Mouse (Mus musculus) embryonic facial prominence, embryonic 11.5 days (tissue): Measurements from ENCODE around the gene Pipox. TPM values are rescaled to one million over a fixed set of nuclear protein-coding genes. Genes with fewer than 3 reads are reported as not detected.

Experiments
- ATAC-seq: fragments of 200-750 bp; cut with Nextera tagmentation; replicated peaks from 2 replicates; pipeline ENCODE4 v1.8.0; 2017; ENCODE audit warnings: low read depth; ENCODE audit not compliant: insufficient number of reproducible peaks, low FRiP score, low TSS enrichment
- DNase-seq: peaks from one replicate; pipeline ENCODE4 v3.0.0-alpha.2; 2015; ENCODE audit warnings: low spot score
- H3K27ac ChIP-seq: fragments of 300-500 bp; sonication (generic); replicated peaks from 2 replicates; pipeline ENCODE4 v1.5.1; 2014; ENCODE audit warnings: mild to moderate bottlenecking, low read depth, low read length, control low read depth
- H3K27me3 ChIP-seq: fragments of 300-500 bp; sonication (generic); 2 replicates; pipeline ENCODE4 v1.6.1; 2014; ENCODE audit warnings: mild to moderate bottlenecking, low read length, moderate library complexity, mixed read lengths; ENCODE audit not compliant: control insufficient read depth, insufficient read depth
- H3K36me3 ChIP-seq: fragments of 300-500 bp; sonication (generic); replicated peaks from 2 replicates; pipeline ENCODE4 v1.6.1; 2014; ENCODE audit warnings: low read depth, mild to moderate bottlenecking, low read length, moderate library complexity, mixed read lengths; ENCODE audit not compliant: control insufficient read depth, insufficient read depth
- H3K4me1 ChIP-seq: fragments of 300-500 bp; sonication (generic); 2 replicates; pipeline ENCODE4 v1.6.1; 2014; ENCODE audit warnings: low read length, mixed read lengths; ENCODE audit not compliant: control insufficient read depth, insufficient read depth
- H3K4me2 ChIP-seq: fragments of 300-500 bp; sonication (generic); 2 replicates; pipeline ENCODE4 v1.6.1; 2014; ENCODE audit warnings: low read depth, mild to moderate bottlenecking, control low read depth, low read length, moderate library complexity
- H3K4me3 ChIP-seq: fragments of 300-500 bp; sonication (generic); 2 replicates; pipeline ENCODE4 v1.5.1; 2014; ENCODE audit warnings: low read depth, low read length, control low read depth
- H3K9ac ChIP-seq: fragments of 300-500 bp; sonication (generic); replicated peaks from 2 replicates; pipeline ENCODE4 v1.6.1; 2014; ENCODE audit warnings: mild to moderate bottlenecking, control low read depth, low read length
- H3K9me3 ChIP-seq: fragments of 300-500 bp; sonication (generic); replicated peaks from 2 replicates; pipeline ENCODE4 v1.6.1; 2016; ENCODE audit warnings: mild to moderate bottlenecking, low read length, inconsistent platforms, mixed read lengths; ENCODE audit not compliant: control insufficient read depth
- WGBS: fragments of 180-500 bp; shearing (Covaris S2); extraction: QIAGEN DNeasy Blood & Tissue Kit; methylation state at CpG from one replicate; pipeline ENCODE4 v1.1.7; 2014; 5-methylcytosine and 5-hydroxymethylcytosine counted together
- polyA plus RNA-seq: library from polyadenylated mRNA; unstranded; fragments of >200 nt; fragmentation: Nextera tagmentation; extraction: Ambion mirVana; gene quantifications from 2 replicates; pipeline ENCODE4 v1.2.1, GENCODE M21; 2014

Gene Pipox
- polyA plus RNA-seq, 1 experiment from 2014 or later = 3.0 TPM

GRCm38 (mm10) chr11:77931541-77932433, 37.9 kb upstream of the Pipox start:
- peak overlapping the region; percentile 99 for H3K4me2 ChIP-seq
- no peak overlapping the region for H3K27ac ChIP-seq
- no peaks in the 10 kb centered on the region for H3K9me3 ChIP-seq
- H3K4me3 ChIP-seq = peak overlapping the region; percentile 50
- H3K36me3 ChIP-seq = no peaks in the 10 kb centered on the region
- ATAC-seq (no peak), DNase-seq (peak; percentile 23)
- WGBS = 1% methylated on average over 41 of the region's 41 CpGs
- no peaks in the 10 kb centered on the region; the same call in 1 of the 2 replicates for H3K4me1 ChIP-seq
- no peak overlapping the region; the same call in 1 of the 2 replicates for H3K9ac ChIP-seq
- H3K27me3 ChIP-seq = peaks cover 40% of the 10 kb centered on the region

- WGBS = under 1% methylated on average over 74 of the region's 94 CpGs
- Histone ChIP-seq H3K9ac (peak within 1 kb of the TSS; percentile 28), H3K9me3 (no peaks in the 10 kb centered on the region), H3K27me3 (peaks cover 39% of the 10 kb centered on the region), H3K4me1 (no peaks in the 10 kb centered on the region; the same call in 1 of the 2 replicates), H3K27ac (no peak within 1 kb of the TSS), H3K4me3 (peak within 1 kb of the TSS; percentile 50), H3K36me3 (no peaks in the 10 kb centered on the region), H3K4me2 (peak within 1 kb of the TSS; percentile 99)
- DNase-seq (peak; percentile 92), ATAC-seq (peak; percentile 60)
Measured at GRCm38 (mm10) chr11:77930751-77931540, 37.0 kb upstream of the Pipox start, which contains the start of gene Sez6. Gene Sez6, plus strand, starts transcription at chr11:77930800.

DNA sequence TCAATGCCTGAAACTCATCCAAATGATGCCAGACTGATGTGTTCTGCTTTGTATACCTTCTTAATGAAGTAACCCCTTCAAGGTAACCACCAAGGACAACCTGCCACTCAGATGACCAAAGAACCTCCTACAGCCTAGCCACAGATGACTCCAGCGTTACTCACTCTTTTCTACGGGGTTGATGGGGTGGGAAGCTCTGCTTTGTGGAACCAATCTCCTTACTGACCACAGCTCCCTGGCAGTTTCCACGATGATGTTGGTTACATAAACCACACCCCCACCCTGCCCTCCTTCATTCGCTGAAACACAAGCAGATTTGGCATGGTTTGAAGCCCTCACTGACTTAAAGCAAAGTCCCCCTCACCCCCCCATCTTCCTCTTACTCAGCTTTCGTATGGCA, 33.9 kb upstream of the Pipox start:
- ATAC-seq (no peak), DNase-seq (no peak)
- Histone ChIP-seq H3K9me3 (no peaks in the 10 kb centered on the region), H3K36me3 (no peaks in the 10 kb centered on the region), H3K9ac (no peak overlapping the region), H3K4me3 (no peak overlapping the region), H3K4me1 (no peaks in the 10 kb centered on the region; the same call in 1 of the 2 replicates), H3K27me3 (peaks cover 20% of the 10 kb centered on the region), H3K4me2 (no peak overlapping the region), H3K27ac (no peak overlapping the region)
- 68% methylated on average over 5 of the region's 5 CpGs for WGBS

- no peaks in the 10 kb centered on the region for H3K36me3 ChIP-seq
- H3K4me3 ChIP-seq = no peak overlapping the region
- WGBS = 23% methylated on average over 9 of the region's 9 CpGs
- H3K4me2 ChIP-seq = no peak overlapping the region
- DNase-seq = no peak
- no peak overlapping the region for H3K27ac ChIP-seq
- no peak for ATAC-seq
- no peaks in the 10 kb centered on the region; the same call in 1 of the 2 replicates for H3K4me1 ChIP-seq
- no peaks in the 10 kb centered on the region for H3K9me3 ChIP-seq
- no peak overlapping the region for H3K9ac ChIP-seq
- H3K27me3 ChIP-seq = peaks cover 10% of the 10 kb centered on the region
Measured at GRCm38 (mm10) chr11:77926666-77927065, 32.8 kb upstream of the Pipox start.

DNA sequence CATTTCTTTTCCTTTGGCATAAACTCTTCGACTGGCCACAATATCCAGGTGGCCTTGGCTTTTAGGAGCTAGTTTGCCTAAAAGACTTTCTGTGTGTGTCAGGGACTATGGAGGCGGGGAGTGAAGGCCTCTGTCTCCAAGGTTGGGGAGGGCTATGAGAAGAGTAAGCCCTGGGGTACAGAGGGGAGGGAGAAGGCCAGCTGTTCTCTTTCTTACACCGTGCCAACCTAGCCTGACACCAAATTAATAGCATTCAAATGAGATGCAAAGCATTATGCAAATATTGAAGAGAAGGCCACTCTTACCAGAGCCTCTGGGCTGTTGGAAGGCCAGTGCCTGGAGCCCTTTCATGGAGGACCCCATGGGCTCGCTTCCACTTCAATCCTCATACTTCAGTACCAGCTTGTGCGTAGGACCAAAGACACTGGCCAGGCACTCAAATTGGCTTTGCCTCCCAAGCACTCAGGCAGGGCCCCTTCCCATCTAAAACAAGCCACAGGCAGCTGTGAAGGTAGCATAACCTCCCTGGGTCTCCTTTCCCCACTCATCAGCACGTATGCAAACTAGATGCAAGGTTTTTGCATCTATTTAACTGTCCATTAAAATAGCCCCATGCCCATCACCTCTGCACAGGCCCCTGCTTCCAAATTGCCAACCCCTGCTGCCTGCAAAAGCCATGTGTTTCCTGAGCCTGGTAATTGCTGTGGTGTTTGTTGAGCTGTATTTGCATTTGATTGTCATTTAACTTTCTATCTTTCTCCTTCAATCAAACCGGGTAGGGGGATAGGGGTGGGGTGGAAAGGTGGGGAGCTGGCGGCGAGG, 32.2 kb upstream of the Pipox start:
- Histone ChIP-seq H3K9ac (no peak overlapping the region), H3K4me2 (no peak overlapping the region), H3K4me1 (no peaks in the 10 kb centered on the region; the same call in 1 of the 2 replicates)

GRCm38 (mm10) chr11:77923285-77923684, 29.4 kb upstream of the Pipox start:
- Histone ChIP-seq H3K4me2 (no peak overlapping the region), H3K4me3 (no peak overlapping the region), H3K36me3 (no peaks in the 10 kb centered on the region), H3K9ac (no peak overlapping the region), H3K4me1 (no peaks in the 10 kb centered on the region), H3K9me3 (no peaks in the 10 kb centered on the region), H3K27ac (no peak overlapping the region), H3K27me3 (0 out of 2 replicates have a peak, but pooled peaks cover 2% of the 10 kb centered on the region)
- DNase-seq = no peak
- no peak for ATAC-seq
- 83% methylated on average over 4 of the region's 4 CpGs for WGBS

More for the DNA sequence above, 32.2 kb upstream of the Pipox start:
- Histone ChIP-seq H3K27me3 (peaks cover 3% of the 10 kb centered on the region), H3K4me3 (no peak overlapping the region), H3K9me3 (no peaks in the 10 kb centered on the region), H3K36me3 (no peaks in the 10 kb centered on the region), H3K27ac (no peak overlapping the region)
- WGBS = 45% methylated on average over 9 of the region's 9 CpGs
- no peak for ATAC-seq
- no peak for DNase-seq

DNA sequence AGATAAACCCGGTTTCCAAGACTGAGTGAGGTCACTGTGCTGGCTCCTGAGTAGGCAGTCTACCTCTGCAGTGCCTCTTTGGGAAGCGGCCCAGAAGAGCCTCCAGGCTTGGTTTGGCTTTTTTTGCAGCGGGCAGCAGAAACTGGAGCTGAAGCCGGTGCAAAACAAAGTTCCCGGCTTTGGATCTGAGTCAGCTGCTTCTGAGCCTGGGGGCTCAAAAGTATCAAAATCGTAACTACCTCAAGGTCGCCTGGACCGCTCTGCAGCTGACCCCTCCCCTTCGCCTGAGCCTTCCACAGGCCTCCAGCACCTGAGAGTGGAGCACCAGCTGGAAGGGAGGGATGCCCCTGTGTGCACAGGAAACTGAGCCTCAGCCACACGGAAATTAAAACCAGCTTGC, 23.3 kb upstream of the Pipox start:
- ATAC-seq (peak; percentile 79), DNase-seq (peak; percentile 90)
- 21% methylated on average over 10 of the region's 10 CpGs for WGBS
- Histone ChIP-seq H3K4me1 (peaks cover 13% of the 10 kb centered on the region), H3K4me3 (no peak overlapping the region), H3K36me3 (no peaks in the 10 kb centered on the region), H3K9ac (no peak overlapping the region), H3K9me3 (no peaks in the 10 kb centered on the region), H3K27ac (no peak overlapping the region; the same call in 1 of the 2 replicates), H3K27me3 (peaks cover 17% of the 10 kb centered on the region), H3K4me2 (peak overlapping the region; percentile 19; the same call in 1 of the 2 replicates)
